Mouse (Mus musculus): Measurements from ENCODE around the gene Tmcc2. TPM values are rescaled to one million over a fixed set of nuclear protein-coding genes. Genes with fewer than 3 reads are reported as not detected.

Tmcc2 gene
- polyA plus RNA-seq, 1 experiment = 30.2 TPM

DNA sequence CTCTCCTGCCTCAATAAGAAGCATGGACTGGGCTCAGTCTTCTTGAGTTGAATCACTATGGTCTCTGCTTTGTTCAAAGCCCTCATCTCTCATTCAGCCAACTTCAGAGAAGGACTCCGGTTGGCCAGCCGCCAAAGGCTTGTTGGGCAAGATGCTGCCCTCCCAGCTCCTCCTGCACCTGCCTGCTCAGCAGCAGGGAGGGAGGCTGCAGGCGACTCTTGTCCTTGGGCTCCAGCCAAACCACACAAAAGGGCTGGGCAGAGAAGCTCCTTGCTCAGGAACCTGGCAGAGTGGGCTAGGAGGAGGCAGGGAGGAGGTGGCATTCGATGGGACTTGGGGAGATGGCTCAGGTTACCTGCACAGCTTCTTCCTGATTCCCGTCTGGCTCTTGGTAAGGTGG, 71.8 kb downstream of the Tmcc2 start:
- no peak for TF ChIP-seq GATA1 (IDR thresholded peaks at IDR 0.05; ENCODE audit: low read length)

DNA sequence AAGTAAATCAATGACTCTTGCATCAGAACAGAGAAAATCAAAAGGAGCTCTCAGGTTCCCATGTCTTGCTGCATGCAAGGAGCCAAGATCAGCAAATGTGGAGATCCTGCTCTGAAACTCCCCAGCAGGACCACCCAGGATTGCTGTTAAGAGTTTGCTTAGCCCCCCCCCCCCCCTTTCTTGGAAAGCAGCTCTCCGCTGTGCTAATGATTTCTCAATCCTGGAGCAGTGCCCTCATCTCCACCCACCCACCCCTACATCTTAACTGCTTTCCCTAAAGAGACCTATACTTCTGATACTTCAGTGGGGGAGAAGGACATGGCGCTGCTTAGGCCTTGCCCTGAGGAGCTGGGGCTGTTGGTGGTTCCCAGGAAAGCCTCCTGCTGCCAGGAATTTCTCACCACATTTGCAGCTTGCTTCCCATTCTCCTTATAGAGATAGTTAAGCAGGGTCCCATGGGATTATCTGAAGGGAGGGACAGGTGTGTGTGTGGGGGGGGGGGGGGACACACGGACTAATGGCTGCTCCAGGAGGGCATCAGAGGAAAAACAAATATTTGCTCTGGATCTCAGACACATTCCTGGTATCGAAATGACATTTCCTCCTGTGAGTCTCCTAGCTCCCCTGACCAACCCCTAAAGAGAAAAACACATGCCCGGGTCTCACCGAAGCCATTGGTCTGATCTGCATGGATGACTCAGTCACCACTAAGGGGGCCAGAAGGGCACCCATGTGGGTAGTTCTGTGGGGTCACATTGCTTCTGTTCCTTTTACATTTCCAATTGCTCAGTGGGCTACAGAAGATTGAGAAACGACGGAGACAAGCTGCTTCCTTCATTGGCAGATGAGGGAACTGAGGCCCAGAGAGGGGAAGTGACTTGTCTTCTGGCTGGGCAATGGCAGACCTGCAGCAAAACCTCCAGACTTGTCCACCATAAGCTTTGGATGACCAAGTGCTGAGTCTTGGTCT, 72.9 kb downstream of the Tmcc2 start:
- TF ChIP-seq GATA1 (IDR thresholded peaks at IDR 0.05; ENCODE audit: low read length) = no peak

DNA sequence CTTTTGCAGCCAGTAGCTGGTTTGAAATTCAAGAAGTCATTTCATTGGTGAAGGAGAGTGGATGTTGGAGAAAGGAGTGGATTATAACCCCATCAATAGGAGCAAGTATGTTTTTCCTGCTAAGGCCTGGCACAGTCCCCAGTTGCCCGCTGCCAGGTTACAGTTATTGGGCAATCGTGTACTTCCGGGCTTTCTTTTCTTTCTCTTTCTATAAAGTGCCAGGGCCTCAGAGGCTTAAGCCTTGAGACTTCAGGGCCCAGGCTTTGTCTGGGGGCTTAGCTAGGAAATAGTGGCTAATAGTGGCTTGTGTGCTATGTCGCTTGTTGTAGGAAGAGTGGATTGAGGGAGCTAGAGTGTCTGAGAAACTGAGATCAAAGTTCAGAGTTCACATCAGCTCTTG, 73.7 kb downstream of the Tmcc2 start:
- TF ChIP-seq GATA1 (IDR thresholded peaks at IDR 0.05; ENCODE audit: low read length) = no peak

DNA sequence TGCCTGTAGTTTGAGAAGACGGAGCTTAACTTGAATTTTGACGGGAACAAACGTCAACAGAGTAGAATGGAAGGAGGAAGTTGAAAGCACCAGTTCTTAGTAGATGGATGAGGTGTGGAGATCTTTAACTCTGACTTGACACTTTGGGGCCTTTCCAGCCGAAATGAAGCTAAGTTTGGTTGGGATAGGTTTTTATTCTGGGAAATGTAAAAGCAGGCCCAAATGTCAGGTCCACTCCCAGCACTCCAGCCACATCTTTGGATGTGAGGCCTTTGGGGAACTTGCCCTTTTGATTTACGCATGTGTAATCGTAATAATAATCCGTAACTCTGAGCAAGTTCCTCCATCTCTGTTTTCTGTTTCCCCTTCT, 74.5 kb downstream of the Tmcc2 start:
- TF ChIP-seq GATA1 (IDR thresholded peaks at IDR 0.05; ENCODE audit: low read length) = no peak

GRCm38 (mm10) chr1:132315889-132316624, 75.0 kb downstream of the Tmcc2 start, which contains the start of gene Nuak2:
TSS of gene Nuak2 (plus strand) at chr1:132316126.
- TF ChIP-seq GATA1 (IDR thresholded peaks at IDR 0.05; ENCODE audit: low read length) = no peak

- TF ChIP-seq GATA1 (IDR thresholded peaks at IDR 0.05; ENCODE audit: low read length) = no peak
Observed at GRCm38 (mm10) chr1:132312703-132313102, 78.4 kb downstream of the Tmcc2 start.

- TF ChIP-seq GATA1 (IDR thresholded peaks at IDR 0.05; ENCODE audit: low read length) = no peak
Observed at GRCm38 (mm10) chr1:132312043-132312442, 79.0 kb downstream of the Tmcc2 start.

- TF ChIP-seq GATA1 (IDR thresholded peaks at IDR 0.05; ENCODE audit: low read length) = no peak
Observed at GRCm38 (mm10) chr1:132311174-132311859, 79.8 kb downstream of the Tmcc2 start.

GRCm38 (mm10) chr1:132310754-132311153, 80.3 kb downstream of the Tmcc2 start:
- TF ChIP-seq GATA1 (IDR thresholded peaks at IDR 0.05; ENCODE audit: low read length) = no peak

GRCm38 (mm10) chr1:132308674-132309073, 82.4 kb downstream of the Tmcc2 start:
- TF ChIP-seq GATA1 (IDR thresholded peaks at IDR 0.05; ENCODE audit: low read length) = no peak

- no peak for TF ChIP-seq GATA1 (IDR thresholded peaks at IDR 0.05; ENCODE audit: low read length)
Observed at GRCm38 (mm10) chr1:132307962-132308361, 83.1 kb downstream of the Tmcc2 start.

DNA sequence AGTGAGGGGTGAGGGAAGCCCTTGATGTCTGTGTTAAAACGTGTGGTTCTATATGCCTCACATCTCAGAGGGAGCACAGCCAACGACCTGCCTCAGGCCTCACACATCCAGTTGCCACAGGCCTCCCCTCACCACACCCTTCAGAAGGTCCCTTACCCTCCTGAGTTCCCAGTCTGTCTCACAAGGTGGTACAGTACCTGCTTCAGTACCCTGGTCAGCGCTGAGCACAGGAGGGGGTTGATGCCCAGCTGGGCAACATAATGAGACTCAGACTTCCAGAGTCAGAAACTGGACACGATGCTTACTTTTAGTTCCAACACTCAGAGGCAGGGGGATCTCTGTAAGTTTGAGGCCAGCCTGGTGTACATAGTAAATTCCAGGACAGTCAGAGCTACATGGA, 84.3 kb downstream of the Tmcc2 start:
- TF ChIP-seq GATA1 (IDR thresholded peaks at IDR 0.05; ENCODE audit: low read length) = no peak

Other genes with a start within 250 kb of the Tmcc2 start
- gene Lemd1, start 199.8 kb downstream of the Tmcc2 start, polyA plus RNA-seq (2012) = not detected in 2 replicates
- not detected in 2 replicates for gene AC124108.1, start 199.8 kb downstream of the Tmcc2 start, polyA plus RNA-seq (2012)
- not detected in 2 replicates for gene Gm10188, start 161.5 kb downstream of the Tmcc2 start, polyA plus RNA-seq (2012)
- gene Klhdc8a, start 92.7 kb downstream of the Tmcc2 start, polyA plus RNA-seq (2012) = not detected in 2 replicates
- 0.02 TPM in 1 of 2 replicates, not detected in the other for gene Nuak2, start 75.2 kb downstream of the Tmcc2 start, polyA plus RNA-seq (2012)
- 5.1 and 6.9 TPM in 2 replicates for gene Dstyk, start 26.3 kb upstream of the Tmcc2 start, polyA plus RNA-seq (2012)
- gene Rbbp5, start 86.1 kb upstream of the Tmcc2 start, polyA plus RNA-seq (2012) = 6.0 and 7.5 TPM in 2 replicates
- 0.54 and 0.69 TPM in 2 replicates for gene Tmem81, start 114.9 kb upstream of the Tmcc2 start, polyA plus RNA-seq (2012)
- gene Cntn2, start 152.0 kb upstream of the Tmcc2 start, polyA plus RNA-seq (2012) = not detected in 2 replicates

All from G1E-ER4 (cell line).